Mouse (Mus musculus) neural tube, embryonic 11.5 days (tissue): ENCODE data around the gene Tmem266. TPM values are rescaled to one million over a fixed set of nuclear protein-coding genes. Genes with fewer than 3 reads are reported as not detected.

Source experiments
- ATAC-seq: fragments of 200-750 bp; cut with Nextera tagmentation; 2 replicates; pipeline ENCODE4 v1.8.0; 2017; ENCODE audit warnings: moderate number of reproducible peaks, mild to moderate bottlenecking, moderate TSS enrichment, moderate library complexity; ENCODE audit not compliant: insufficient read depth, low FRiP score, low TSS enrichment
- DNase-seq: peaks from one replicate; pipeline ENCODE4 v3.0.0-alpha.2; 2015; ENCODE audit warnings: low spot score
- H3K27ac ChIP-seq: fragments of 300-500 bp; sonication (generic); 2 replicates; pipeline ENCODE4 v1.5.1; 2014; ENCODE audit warnings: low read depth, mild to moderate bottlenecking, low read length
- H3K27me3 ChIP-seq: fragments of 300-500 bp; sonication (generic); 2 replicates; pipeline ENCODE4 v1.6.1; 2014; ENCODE audit warnings: mild to moderate bottlenecking, low read length, mixed read lengths; ENCODE audit not compliant: control insufficient read depth, insufficient read depth
- H3K36me3 ChIP-seq: fragments of 300-500 bp; sonication (generic); 2 replicates; pipeline ENCODE4 v1.6.1; 2014; ENCODE audit warnings: mild to moderate bottlenecking, low read length, moderate library complexity, mixed read lengths; ENCODE audit not compliant: control insufficient read depth, insufficient read depth
- H3K4me1 ChIP-seq: fragments of 300-500 bp; sonication (generic); 2 replicates; pipeline ENCODE4 v1.6.1; 2014; ENCODE audit warnings: low read length, mixed read lengths; ENCODE audit not compliant: control insufficient read depth, insufficient read depth
- H3K4me2 ChIP-seq: fragments of 300-500 bp; sonication (generic); 2 replicates; pipeline ENCODE4 v1.6.1; 2014; ENCODE audit warnings: low read depth, mild to moderate bottlenecking, moderate library complexity
- H3K4me3 ChIP-seq: fragments of 300-500 bp; sonication (generic); 2 replicates; pipeline ENCODE4 v1.5.1; 2014; ENCODE audit warnings: low read depth, low read length
- H3K9ac ChIP-seq: fragments of 300-500 bp; sonication (generic); 2 replicates; pipeline ENCODE4 v1.6.1; 2014; ENCODE audit warnings: mild to moderate bottlenecking, low read length
- H3K9me3 ChIP-seq: fragments of 300-500 bp; sonication (generic); 2 replicates; pipeline ENCODE4 v1.6.1; 2016; ENCODE audit warnings: low read length; ENCODE audit not compliant: control insufficient read depth
- WGBS: fragments of 180-500 bp; shearing (Covaris S2); extraction: QIAGEN DNeasy Blood & Tissue Kit; methylation state at CpG from one replicate; pipeline ENCODE4 v1.1.7; 2014; 5-methylcytosine and 5-hydroxymethylcytosine counted together
- polyA plus RNA-seq: library from polyadenylated mRNA; unstranded; fragments of >200 nt; fragmentation: Nextera tagmentation; extraction: Ambion mirVana; gene quantifications from 2 replicates; pipeline ENCODE4 v1.2.1, GENCODE M21; 2014

Gene Tmem266
- polyA plus RNA-seq, 1 experiment from 2014 or later, result 0.62 TPM

DNA sequence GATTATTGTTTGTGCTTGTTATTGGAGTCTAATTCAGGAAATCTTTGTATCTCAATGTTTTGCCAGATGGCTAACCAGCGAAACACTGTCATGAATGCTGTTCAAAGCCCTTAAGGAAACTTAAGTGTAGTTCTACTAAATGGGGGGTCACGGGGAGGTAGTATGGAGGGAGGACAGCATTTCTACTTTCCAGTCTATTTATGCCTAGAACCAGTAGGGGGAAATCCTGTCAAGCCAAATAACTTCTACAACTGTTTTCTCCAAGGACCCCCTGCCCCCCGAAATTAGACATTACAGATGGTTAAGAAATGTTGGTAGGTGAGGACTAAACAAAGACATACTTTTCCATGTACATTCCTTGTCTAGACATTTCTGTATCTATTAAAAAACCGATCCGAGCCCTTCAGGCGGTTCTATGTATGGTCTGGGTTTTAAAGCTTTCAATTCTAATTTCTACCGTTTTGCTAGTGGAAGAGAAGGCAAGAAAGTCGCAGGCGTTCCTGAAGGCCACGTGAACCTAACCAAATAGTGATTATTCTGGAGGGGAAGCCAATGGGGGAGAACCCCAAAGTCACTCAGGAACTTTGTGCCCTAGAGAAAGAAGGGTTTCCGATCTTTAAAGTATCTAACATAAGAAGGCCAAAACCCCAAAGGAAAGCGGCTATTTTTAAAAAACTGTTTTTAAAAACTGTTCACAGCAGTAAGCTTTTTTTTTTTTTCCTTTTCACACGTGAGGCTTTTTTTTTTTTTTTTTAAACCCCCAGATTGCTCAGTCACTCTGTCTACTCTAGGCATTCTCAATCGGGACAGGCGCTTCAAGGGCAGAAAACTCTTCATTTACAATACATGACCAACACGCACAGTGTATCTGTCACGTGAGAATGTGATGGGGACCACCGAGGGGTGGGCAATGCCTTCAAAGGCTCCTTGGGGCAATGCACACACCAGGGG lies 874 bp upstream of the Tmem266 start:
- peak overlapping the region; percentile 50 for H3K4me3 ChIP-seq
- 0 out of 2 replicates have a peak, but pooled peaks cover 4% of the 10 kb centered on the region for H3K27me3 ChIP-seq
- H3K36me3 ChIP-seq, result no peaks in the 10 kb centered on the region
- no peaks in the 10 kb centered on the region for H3K4me1 ChIP-seq
- no peak overlapping the region for H3K27ac ChIP-seq
- 17% methylated on average over 18 of the region's 18 CpGs for WGBS
- ATAC-seq (no peak; the same call in 1 of the 2 replicates), DNase-seq (no peak)
- peak overlapping the region; percentile 61 for H3K9ac ChIP-seq
- no peaks in the 10 kb centered on the region for H3K9me3 ChIP-seq
- H3K4me2 ChIP-seq, result peak overlapping the region; percentile 58

DNA sequence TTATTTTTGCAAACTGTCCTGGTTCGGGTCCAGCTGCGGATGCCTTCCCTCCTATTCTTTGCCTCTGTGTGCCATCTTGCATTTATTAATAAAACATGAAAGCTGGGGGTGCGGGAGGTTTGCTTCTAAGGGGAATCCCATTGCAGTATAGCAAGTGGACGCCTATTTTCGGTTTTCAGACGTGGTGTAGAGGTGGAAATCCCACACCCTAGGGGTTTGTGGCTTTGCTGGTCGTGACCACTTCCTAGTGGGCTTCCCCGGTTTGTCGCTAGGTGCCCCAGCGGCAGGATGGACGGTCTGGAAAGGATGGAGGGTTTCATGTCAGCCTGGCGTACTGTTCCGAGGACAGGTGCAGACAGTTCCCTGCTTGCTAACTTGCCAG lies 512 bp downstream of the Tmem266 start:
- no peaks in the 10 kb centered on the region for H3K36me3 ChIP-seq
- peak overlapping the region; percentile 61 for H3K9ac ChIP-seq
- H3K27me3 ChIP-seq, result 0 out of 2 replicates have a peak, but pooled peaks cover 4% of the 10 kb centered on the region
- H3K4me2 ChIP-seq, result peak overlapping the region; percentile 58
- no peaks in the 10 kb centered on the region for H3K4me1 ChIP-seq
- peak; percentile 66 for DNase-seq
- H3K9me3 ChIP-seq, result no peaks in the 10 kb centered on the region
- no peak overlapping the region for H3K27ac ChIP-seq
- peak overlapping the region; percentile 50 for H3K4me3 ChIP-seq
- peak; percentile 43 for ATAC-seq
- WGBS, result 1% methylated on average over 13 of the region's 13 CpGs

DNA sequence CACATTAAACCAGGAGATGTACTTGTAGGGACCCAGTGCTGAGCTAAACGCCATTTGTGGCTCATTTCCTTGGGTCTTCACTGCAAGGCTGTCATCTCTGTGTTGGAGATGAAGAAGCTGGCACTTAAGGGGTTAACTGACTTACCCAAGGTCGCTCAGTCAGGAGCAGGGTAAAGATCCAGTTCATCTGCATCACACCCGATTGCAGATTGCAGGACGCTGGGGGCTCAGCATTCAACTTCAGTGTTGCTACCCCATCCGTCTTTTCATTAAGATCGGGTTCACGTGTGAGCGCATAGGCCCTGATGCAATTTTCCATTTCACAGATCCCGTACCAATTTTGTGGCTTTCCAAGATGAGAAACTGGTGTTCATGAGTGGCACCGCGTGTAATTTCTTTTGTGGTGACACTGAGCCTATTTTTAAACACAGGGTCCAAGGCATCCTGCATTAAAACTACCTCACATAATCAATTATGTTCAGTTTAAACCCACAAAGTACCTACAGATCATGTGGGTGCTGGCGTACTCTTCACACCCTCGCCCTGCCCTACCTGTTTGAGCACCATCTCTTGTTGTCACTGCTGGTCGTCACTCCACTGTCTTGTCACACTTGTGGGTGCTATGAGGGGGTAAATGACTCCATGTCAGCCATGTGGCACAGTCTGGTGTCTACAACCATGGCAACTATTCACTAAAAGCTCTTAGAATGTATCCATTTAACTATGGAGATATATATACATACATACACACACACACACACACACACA lies 1.6 kb downstream of the Tmem266 start:
- 24% methylated on average over 14 of the region's 14 CpGs for WGBS
- no peaks in the 10 kb centered on the region for H3K9me3 ChIP-seq
- no peak overlapping the region for H3K9ac ChIP-seq
- H3K27me3 ChIP-seq, result 0 out of 2 replicates have a peak, but pooled peaks cover 4% of the 10 kb centered on the region
- H3K27ac ChIP-seq, result no peak overlapping the region
- no peak overlapping the region for H3K4me3 ChIP-seq
- no peak for ATAC-seq
- H3K36me3 ChIP-seq, result no peaks in the 10 kb centered on the region
- H3K4me2 ChIP-seq, result no peak overlapping the region
- DNase-seq, result peak; percentile 10
- H3K4me1 ChIP-seq, result no peaks in the 10 kb centered on the region

DNA sequence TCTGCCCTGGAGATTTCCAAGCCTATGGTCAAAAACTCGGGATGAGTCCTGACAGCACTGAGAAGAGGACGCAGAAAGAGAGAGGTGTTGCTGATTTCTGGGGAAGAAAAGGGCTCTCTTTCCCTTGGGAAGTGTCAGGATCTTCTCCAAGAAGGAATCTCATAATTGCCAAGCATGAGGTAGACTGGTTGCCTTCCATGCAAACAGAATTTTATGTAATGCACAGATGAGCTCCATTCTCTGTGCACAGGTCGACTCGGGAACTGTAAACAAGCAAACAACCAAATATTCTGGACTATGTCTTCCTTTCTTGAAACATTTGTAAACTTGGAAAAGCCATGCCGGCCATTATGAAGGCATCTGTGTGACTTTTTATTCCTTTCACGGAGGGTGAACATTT lies 2.7 kb downstream of the Tmem266 start:
- Histone ChIP-seq H3K9me3 (no peaks in the 10 kb centered on the region), H3K36me3 (no peaks in the 10 kb centered on the region), H3K9ac (no peak overlapping the region), H3K4me2 (no peak overlapping the region), H3K4me1 (no peaks in the 10 kb centered on the region), H3K27me3 (0 out of 2 replicates have a peak, but pooled peaks cover 4% of the 10 kb centered on the region), H3K4me3 (no peak overlapping the region), H3K27ac (no peak overlapping the region)
- ATAC-seq (no peak), DNase-seq (no peak)
- 84% methylated on average over 6 of the region's 6 CpGs for WGBS

DNA sequence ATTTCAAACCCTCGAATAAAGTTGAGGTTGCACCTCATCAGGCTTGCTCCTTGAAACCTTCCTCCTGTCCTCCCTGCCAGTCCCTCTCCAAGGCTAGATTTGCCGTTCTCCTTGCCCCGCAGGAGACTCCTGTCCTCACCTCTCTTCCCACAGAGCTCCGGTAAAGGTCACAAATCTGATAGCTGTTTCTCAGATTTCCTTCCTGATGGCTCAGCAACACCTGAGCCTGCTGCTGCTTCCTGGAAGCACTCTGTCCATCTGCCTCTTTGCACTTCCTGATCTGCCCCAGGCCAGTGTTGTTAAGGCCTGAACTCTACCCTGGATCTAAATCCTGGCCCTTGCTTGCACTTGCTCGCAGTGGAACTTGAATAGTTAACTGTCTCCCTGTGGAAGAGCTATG lies 5.8 kb downstream of the Tmem266 start:
- DNase-seq (peak; percentile 11), ATAC-seq (no peak)
- H3K4me3 ChIP-seq, result no peak overlapping the region
- H3K4me2 ChIP-seq, result no peak overlapping the region
- H3K27ac ChIP-seq, result no peak overlapping the region
- H3K27me3 ChIP-seq, result 0 out of 2 replicates have a peak, but pooled peaks cover 4% of the 10 kb centered on the region
- 43% methylated on average over 5 of the region's 5 CpGs for WGBS
- no peak overlapping the region for H3K9ac ChIP-seq
- H3K9me3 ChIP-seq, result no peaks in the 10 kb centered on the region
- no peaks in the 10 kb centered on the region for H3K36me3 ChIP-seq
- no peaks in the 10 kb centered on the region for H3K4me1 ChIP-seq

DNA sequence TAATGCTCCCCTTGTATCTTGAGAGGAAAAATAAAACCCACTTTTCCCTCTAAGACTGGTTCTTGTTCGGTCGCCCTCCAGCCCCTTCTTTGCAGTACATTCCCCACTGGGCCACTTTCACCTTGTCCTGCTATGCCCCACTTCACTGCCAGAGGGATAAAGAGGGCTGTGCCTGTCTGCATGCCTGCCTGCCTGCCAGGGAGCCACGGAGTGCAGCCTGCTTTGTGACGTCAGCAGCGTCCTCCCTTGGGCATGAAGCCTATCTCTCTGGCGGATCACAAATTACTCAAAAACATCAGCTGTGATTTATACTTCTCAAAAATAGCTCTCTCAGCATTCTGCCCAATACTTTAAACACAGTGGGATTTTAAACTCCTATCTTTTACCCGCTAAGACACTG lies 6.2 kb downstream of the Tmem266 start:
- 41% methylated on average over 7 of the region's 7 CpGs for whole genome bisulfite sequencing
- Histone ChIP-seq H3K4me1 (no peaks in the 10 kb centered on the region), H3K27me3 (0 out of 2 replicates have a peak, but pooled peaks cover 2% of the 10 kb centered on the region), H3K4me3 (no peak overlapping the region), H3K9ac (no peak overlapping the region), H3K4me2 (no peak overlapping the region), H3K36me3 (no peaks in the 10 kb centered on the region), H3K27ac (no peak overlapping the region), H3K9me3 (no peaks in the 10 kb centered on the region)
- DNase-seq, result no peak
- ATAC-seq, result no peak

DNA sequence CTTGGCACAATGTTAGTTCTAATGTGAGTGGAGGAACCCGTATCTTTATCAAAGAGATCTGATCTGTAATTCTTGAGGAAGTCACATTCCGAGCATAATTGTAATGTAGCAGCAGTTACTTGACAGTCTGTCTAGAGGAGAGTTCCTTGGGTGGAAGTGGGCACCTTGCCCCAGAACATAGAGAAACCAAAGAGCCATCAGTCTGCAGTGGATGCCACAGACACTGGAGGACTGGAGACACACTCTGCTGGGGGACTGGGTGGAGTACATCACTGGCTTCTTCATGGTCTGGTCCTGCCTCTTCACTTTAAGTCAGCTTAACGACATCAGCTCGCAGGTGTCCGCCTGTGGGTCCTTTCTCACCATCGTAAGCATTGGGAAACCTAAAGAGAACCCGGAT lies 17.5 kb downstream of the Tmem266 start:
- Histone ChIP-seq H3K4me1 (no peaks in the 10 kb centered on the region), H3K4me3 (no peak overlapping the region), H3K27ac (no peak overlapping the region), H3K9ac (no peak overlapping the region), H3K9me3 (no peaks in the 10 kb centered on the region), H3K27me3 (no peaks in the 10 kb centered on the region), H3K36me3 (no peaks in the 10 kb centered on the region), H3K4me2 (no peak overlapping the region)
- ATAC-seq, result no peak
- WGBS, result 88% methylated on average over 7 of the region's 7 CpGs
- DNase-seq, result no peak

DNA sequence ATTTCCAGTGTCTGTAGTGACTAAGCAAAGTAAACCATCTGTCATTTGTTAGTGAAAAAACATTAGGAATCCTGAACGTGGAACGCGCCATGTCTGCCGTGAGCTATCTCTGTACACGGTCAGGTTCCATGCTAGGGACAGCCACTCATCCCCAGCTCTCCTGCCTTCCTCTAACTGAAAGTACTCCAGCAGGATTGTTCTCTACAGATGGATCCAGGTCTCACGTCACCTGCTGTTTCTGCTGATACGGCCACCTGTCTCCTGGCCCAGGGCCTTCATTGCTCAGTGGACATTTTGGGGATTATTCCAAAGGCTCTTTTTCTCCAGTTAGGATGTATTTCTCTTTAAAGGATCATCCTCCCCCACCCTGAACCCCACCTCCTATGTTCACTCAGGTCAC lies 18.6 kb downstream of the Tmem266 start:
- WGBS, result 92% methylated on average over 7 of the region's 7 CpGs
- no peaks in the 10 kb centered on the region for H3K27me3 ChIP-seq
- no peak for ATAC-seq

More for the DNA sequence above, 18.6 kb downstream of the Tmem266 start:
- no peaks in the 10 kb centered on the region for H3K9me3 ChIP-seq
- H3K27ac ChIP-seq, result no peak overlapping the region
- no peaks in the 10 kb centered on the region for H3K36me3 ChIP-seq
- no peak for DNase-seq
- no peak overlapping the region for H3K4me3 ChIP-seq
- no peak overlapping the region for H3K4me2 ChIP-seq
- no peak overlapping the region for H3K9ac ChIP-seq
- no peaks in the 10 kb centered on the region for H3K4me1 ChIP-seq
